Mouse (Mus musculus) ES-E14 (cell line): ENCODE results near the gene Slc35a3. TPM values are rescaled to one million over a fixed set of nuclear protein-coding genes. Genes with fewer than 3 reads are reported as not detected.

Experiments
- DNase-seq: peaks from one replicate; pipeline ENCODE4 v3.0.0-alpha.2; 2013; ENCODE audit warnings: low read depth, low spot score
- H3K27ac ChIP-seq: 2 replicates; pipeline ENCODE4 v1.5.1; 2012; ENCODE audit warnings: low read depth, mild to moderate bottlenecking, low read length, moderate library complexity, mixed read lengths; ENCODE audit not compliant: poor library complexity, insufficient read depth, severe bottlenecking
- H3K36me3 ChIP-seq: 2 replicates; pipeline ENCODE4 v1.6.1; 2012; ENCODE audit warnings: mild to moderate bottlenecking, low read length, moderate library complexity, mixed read lengths; ENCODE audit not compliant: control insufficient read depth, poor library complexity, insufficient read depth, severe bottlenecking
- H3K4me1 ChIP-seq, 2 experiments: fragments of 150-350 bp in 1 of 2; sonication (generic) in 1 of 2; 2 replicates each; pipeline ENCODE4 v1.6.1; 2012; ENCODE audit warnings: low read length in 2 of 2, mild to moderate bottlenecking in 1 of 2, mixed read lengths in 1 of 2; ENCODE audit not compliant: control insufficient read depth in 2 of 2, insufficient read depth in 2 of 2, poor library complexity in 1 of 2
- H3K4me3 ChIP-seq, 2 experiments: fragments of 150-350 bp in 1 of 2; sonication (generic) in 1 of 2; 2 replicates each; pipeline ENCODE4 v1.5.1; 2012; ENCODE audit warnings: low read length in 2 of 2, low read depth in 1 of 2, mild to moderate bottlenecking in 1 of 2, mixed read lengths in 1 of 2; ENCODE audit not compliant: insufficient read depth in 1 of 2, poor library complexity in 1 of 2, severe bottlenecking in 1 of 2
- H3K9ac ChIP-seq: 2 replicates; pipeline ENCODE4 v1.6.1; 2012; ENCODE audit warnings: low read depth, mild to moderate bottlenecking, low read length, mixed read lengths; ENCODE audit not compliant: poor library complexity, insufficient read depth, severe bottlenecking
- H3K9me3 ChIP-seq: fragments of 150-350 bp; sonication (generic); 2 replicates; pipeline ENCODE4 v1.6.1; 2012; ENCODE audit warnings: low read depth, mild to moderate bottlenecking, low read length; ENCODE audit not compliant: control insufficient read depth, insufficient read depth
- CHD2 ChIP-seq: IDR thresholded peaks from 2 replicates; pipeline ENCODE4 v1.6.1; 2014; ENCODE audit warnings: mild to moderate bottlenecking, low read depth, low read length, inconsistent platforms
- HCFC1 ChIP-seq: IDR thresholded peaks from 2 replicates; pipeline ENCODE4 v1.6.1; 2012; ENCODE audit warnings: low read length, inconsistent platforms, borderline replicate concordance; ENCODE audit not compliant: insufficient read depth
- MAFK ChIP-seq: IDR thresholded peaks from 2 replicates; pipeline ENCODE4 v1.6.1; 2014; ENCODE audit warnings: mild to moderate bottlenecking, low read depth, low read length, inconsistent platforms; ENCODE audit not compliant: insufficient read depth
- ZC3H11A ChIP-seq: IDR thresholded peaks from 2 replicates; pipeline ENCODE4 v1.6.1; 2012; ENCODE audit warnings: low read depth, mild to moderate bottlenecking, inconsistent platforms, low read length, borderline replicate concordance
- ZNF384 ChIP-seq: IDR thresholded peaks from 2 replicates; pipeline ENCODE4 v1.6.1; 2012; ENCODE audit warnings: low read depth, low read length, inconsistent platforms
- in situ Hi-C, 2 experiments: fragments of 600-800 bp; cut with MboI; formaldehyde crosslinking; loops; one replicate each; pipeline ENCODE4 v1.15.1; 2025; ENCODE audit warnings: low sequenced_read_pairs in 2 of 2, inconsistent platforms in 1 of 2; ENCODE audit not compliant: unreplicated experiment in 2 of 2
- total RNA-seq: library from RNA; depleted of rRNA; stranded (reverse); fragments of 300-350 nt; gene quantifications from 2 replicates; pipeline ENCODE4 v1.2.3, GENCODE M21; 2012

Gene Slc35a3
- total RNA-seq, 1 experiment: 20.1 TPM

- in situ Hi-C loops: no loop called here
- H3K9ac ChIP-seq: no peak overlapping the region
- H3K27ac ChIP-seq: no peak overlapping the region
- TF ChIP-seq CHD2: no peak
- no peak for TF ChIP-seq HCFC1
- no peak for TF ChIP-seq ZNF384
- TF ChIP-seq ZC3H11A: no peak
- TF ChIP-seq MAFK: no peak
- H3K4me1 ChIP-seq: peaks cover 4 to 12% of the 10 kb centered on the region in 2 experiments; a peak in 3 of 4 replicates
- H3K9me3 ChIP-seq: no peaks in the 10 kb centered on the region
- H3K4me3 ChIP-seq: no peak overlapping the region
- peaks cover 16% of the 10 kb centered on the region for H3K36me3 ChIP-seq
- DNase-seq: no peak
These were observed 63.8 kb downstream of the Slc35a3 start for GRCm38 (mm10) chr3:116648805-116649204.

- no peaks in the 10 kb centered on the region for H3K9me3 ChIP-seq
- peaks cover 26% of the 10 kb centered on the region for H3K36me3 ChIP-seq
- TF ChIP-seq ZNF384: no peak
- TF ChIP-seq ZC3H11A: no peak
- TF ChIP-seq HCFC1: no peak
- no peak for TF ChIP-seq MAFK
- no peak for TF ChIP-seq CHD2
- DNase-seq: no peak
- no peak overlapping the region for H3K9ac ChIP-seq
- no peak overlapping the region for H3K27ac ChIP-seq
- no peak overlapping the region for H3K4me3 ChIP-seq
- in situ Hi-C loops: no loop called here
- peaks cover under 1 to 5% of the 10 kb centered on the region in 2 experiments; a peak in 3 of 4 replicates for H3K4me1 ChIP-seq
These were observed 66.2 kb downstream of the Slc35a3 start for GRCm38 (mm10) chr3:116646387-116646786.

- peaks cover 2 to 8% of the 10 kb centered on the region in 2 experiments; a peak in 2 of 4 replicates for H3K4me1 ChIP-seq
- H3K27ac ChIP-seq: no peak overlapping the region
- no peak for DNase-seq
- H3K9ac ChIP-seq: no peak overlapping the region
- no peak overlapping the region for H3K4me3 ChIP-seq
- peaks cover 35% of the 10 kb centered on the region for H3K36me3 ChIP-seq
- TF ChIP-seq ZNF384 (no peak), HCFC1 (no peak), ZC3H11A (no peak), CHD2 (no peak), MAFK (no peak)
- H3K9me3 ChIP-seq: no peaks in the 10 kb centered on the region
- in situ Hi-C loops: no loop called here
These were observed 70.3 kb downstream of the Slc35a3 start for GRCm38 (mm10) chr3:116642373-116642772.

- Histone ChIP-seq H3K9ac (no peak overlapping the region), H3K36me3 (peaks cover 34% of the 10 kb centered on the region), H3K27ac (no peak overlapping the region), H3K9me3 (no peaks in the 10 kb centered on the region), H3K4me1 (peaks cover 2 to 8% of the 10 kb centered on the region in 2 experiments; a peak in 2 of 4 replicates), H3K4me3 (no peak overlapping the region)
- TF ChIP-seq MAFK: no peak
- no peak for TF ChIP-seq ZC3H11A
- TF ChIP-seq CHD2: no peak
- TF ChIP-seq HCFC1: no peak
- no peak for TF ChIP-seq ZNF384
- in situ Hi-C loops: no loop called here
- no peak for DNase-seq
These were observed 70.7 kb downstream of the Slc35a3 start for GRCm38 (mm10) chr3:116641811-116642371.

- Histone ChIP-seq H3K9me3 (no peaks in the 10 kb centered on the region), H3K4me1 (peaks cover 3 to 10% of the 10 kb centered on the region in 2 experiments; a peak in 2 of 4 replicates), H3K36me3 (peaks cover 36% of the 10 kb centered on the region), H3K27ac (no peak overlapping the region), H3K9ac (no peak overlapping the region), H3K4me3 (no peak overlapping the region)
- in situ Hi-C loops: no loop called here
- DNase-seq: no peak
- no peak for TF ChIP-seq HCFC1
- TF ChIP-seq CHD2: no peak
- TF ChIP-seq ZNF384: no peak
- no peak for TF ChIP-seq MAFK
These were observed 72.6 kb downstream of the Slc35a3 start for GRCm38 (mm10) chr3:116640024-116640423.
